Mouse (Mus musculus): ENCODE data around the gene Klhdc7b. TPM values are rescaled to one million over a fixed set of nuclear protein-coding genes. Genes with fewer than 3 reads are reported as not detected.

The Klhdc7b gene
- total RNA-seq, 1 experiment from 2014 or later, result 0.10 TPM

- ATAC-seq (replicated peaks in 1 of 2; ENCODE audit: insufficient read depth in 1 of 2, low FRiP score in 2 of 2, low TSS enrichment in 1 of 2, low read depth in 1 of 2, poor library complexity in 2 of 2, severe bottlenecking in 2 of 2), result no peak
Measured at GRCm38 (mm10) chr15:89435878-89436277, 51.2 kb downstream of the Klhdc7b start.

Other genes starting within 250 kb of the Klhdc7b start
- 5.7 and 8.7 TPM in 2 replicates for gene Mapk12, start 244.2 kb upstream of the Klhdc7b start, total RNA-seq (2017)
- 1.6 and 2.4 TPM in 2 replicates for gene Mapk11, start 235.3 kb upstream of the Klhdc7b start, total RNA-seq (2017)
- gene Plxnb2, start 204.1 kb upstream of the Klhdc7b start, total RNA-seq (2017), result 13.9 and 23.7 TPM in 2 replicates
- 3.9 and 4.8 TPM in 2 replicates for gene Dennd6b, start 188.4 kb upstream of the Klhdc7b start, total RNA-seq (2017)
- gene Ppp6r2, start 173.4 kb upstream of the Klhdc7b start, total RNA-seq (2017), result 29.1 and 53.6 TPM in 2 replicates
- 69.9 and 76.7 TPM in 2 replicates for gene Sbf1, start 69.6 kb upstream of the Klhdc7b start, total RNA-seq (2017)
- gene Adm2, start 62.2 kb upstream of the Klhdc7b start, total RNA-seq (2017), result not detected in 2 replicates
- not detected in 2 replicates for gene Miox, start 50.5 kb upstream of the Klhdc7b start, total RNA-seq (2017)
- 15.7 and 17.2 TPM in 2 replicates for gene Lmf2, start 29.3 kb upstream of the Klhdc7b start, total RNA-seq (2017)
- gene Ncaph2, start 29.2 kb upstream of the Klhdc7b start, total RNA-seq (2017), result 102 and 104 TPM in 2 replicates
- gene Sco2, start 11.1 kb upstream of the Klhdc7b start, total RNA-seq (2017), result 19.7 and 26.6 TPM in 2 replicates
- gene Tymp, start 7.9 kb upstream of the Klhdc7b start, total RNA-seq (2017), result not detected in 2 replicates
- gene Odf3b, start 5.6 kb upstream of the Klhdc7b start, total RNA-seq (2017), result 11.7 and 21.6 TPM in 2 replicates
- not detected in 2 replicates for gene Syce3, start 25.6 kb downstream of the Klhdc7b start, total RNA-seq (2017)
- 1.3 TPM in 1 of 2 replicates, not detected in the other for gene Cpt1b, start 40.9 kb downstream of the Klhdc7b start, total RNA-seq (2017)
- gene C730034F03Rik, start 44.7 kb downstream of the Klhdc7b start, total RNA-seq (2017), result 4.9 and 13.3 TPM in 2 replicates
- gene Gm44502, start 44.8 kb downstream of the Klhdc7b start, total RNA-seq (2017), result not detected in 2 replicates
- gene Chkb, start 45.0 kb downstream of the Klhdc7b start, total RNA-seq (2017), result 29.7 and 32.6 TPM in 2 replicates
- gene Mapk8ip2, start 69.0 kb downstream of the Klhdc7b start, total RNA-seq (2017), result not detected in 2 replicates
- 7.1 and 11.3 TPM in 2 replicates for gene Arsa, start 92.5 kb downstream of the Klhdc7b start, total RNA-seq (2017)
- gene Shank3, start 114.7 kb downstream of the Klhdc7b start, total RNA-seq (2017), result 4.5 and 12.2 TPM in 2 replicates
- 0.75 TPM in 1 of 2 replicates, not detected in the other for gene Acr, start 183.4 kb downstream of the Klhdc7b start, total RNA-seq (2017)
- gene Rabl2, start 207.0 kb downstream of the Klhdc7b start, total RNA-seq (2017), result 13.0 TPM in 2 replicates